Mouse (Mus musculus) gastrocnemius, postnatal 10 days (tissue): Measurements from ENCODE around the gene Haus6. TPM values are rescaled to one million over a fixed set of nuclear protein-coding genes. Genes with fewer than 3 reads are reported as not detected.
A peak's percentile ranks its signal among the peaks of the same experiment; 100 is the strongest.
"Not testable (repeated sequence)": the region's sequence is repeated elsewhere in the genome, so short reads cannot be mapped to it uniquely, and the experiment has no call there.

ENCODE experiments used
- DNase-seq: peaks from one replicate; pipeline ENCODE4 v3.0.0; 2021; ENCODE audit warnings: mixed read lengths
- long read RNA-seq, 2 experiments: library from polyadenylated mRNA; stranded (forward); transcript quantifications; one replicate each; pipeline ENCODE4 v2.0.0; 2021
- total RNA-seq, 2 experiments: library from RNA; stranded (reverse); gene quantifications; 2 replicates each; pipeline ENCODE4 v1.2.3; 2021

Haus6 gene
- total RNA-seq: 1 to 10 TPM; 5.7 to 6.9 TPM
- long read RNA-seq, experiment 1, full-length matches to known transcripts: 2 of 6 reads
- long read RNA-seq, experiment 1, partial matches to known transcripts: 1 of 6 reads
- long read RNA-seq, experiment 1, other reads (novel, unspliced or antisense): 3 of 6 reads
- long read RNA-seq, experiment 2, full-length matches to known transcripts: 2 of 3 reads
- long read RNA-seq, experiment 2, partial matches to known transcripts: 0 of 3 reads
- long read RNA-seq, experiment 2, other reads (novel, unspliced or antisense): 1 of 3 reads

DNA sequence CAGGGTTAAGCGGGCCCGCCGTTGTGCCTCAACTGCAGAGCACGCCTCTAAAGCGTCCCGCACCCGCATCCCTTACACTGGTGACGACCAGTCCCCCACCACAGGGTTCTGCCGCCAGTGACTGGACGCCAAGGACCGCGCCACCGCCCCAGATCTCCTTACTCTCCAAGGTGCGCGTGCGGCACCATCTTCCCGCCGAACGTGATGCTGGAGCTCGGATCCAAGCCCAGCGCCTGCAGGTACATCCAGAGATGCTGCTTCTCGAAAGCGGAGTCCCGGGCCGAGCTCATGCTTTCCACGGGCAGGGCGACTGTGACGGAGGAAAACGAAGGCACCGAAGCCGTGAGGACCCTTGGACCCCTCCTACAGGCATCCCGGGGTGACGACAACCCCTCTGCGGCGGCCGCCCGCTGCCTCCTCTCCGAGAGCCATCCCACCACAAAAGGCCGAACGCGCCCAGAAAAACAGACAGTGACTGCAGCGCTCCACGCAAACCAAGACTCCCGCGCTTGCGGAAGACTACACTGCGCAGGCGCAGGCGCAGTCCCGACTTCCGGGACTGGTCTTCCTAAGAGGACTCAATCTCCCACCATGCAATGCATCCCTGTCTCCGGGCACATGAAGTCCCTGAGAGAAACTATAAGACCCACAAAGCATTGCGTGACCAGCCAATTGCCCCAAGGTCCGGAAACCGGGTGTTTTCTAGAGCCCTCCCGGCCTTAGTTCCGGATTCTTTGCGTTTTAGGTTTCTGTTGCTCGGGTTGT, at the start of gene Haus6:
Gene Haus6, minus strand, starts transcription at position 532 of the 765 bp plus-strand sequence.
- DNase-seq: peak; percentile 87

DNA sequence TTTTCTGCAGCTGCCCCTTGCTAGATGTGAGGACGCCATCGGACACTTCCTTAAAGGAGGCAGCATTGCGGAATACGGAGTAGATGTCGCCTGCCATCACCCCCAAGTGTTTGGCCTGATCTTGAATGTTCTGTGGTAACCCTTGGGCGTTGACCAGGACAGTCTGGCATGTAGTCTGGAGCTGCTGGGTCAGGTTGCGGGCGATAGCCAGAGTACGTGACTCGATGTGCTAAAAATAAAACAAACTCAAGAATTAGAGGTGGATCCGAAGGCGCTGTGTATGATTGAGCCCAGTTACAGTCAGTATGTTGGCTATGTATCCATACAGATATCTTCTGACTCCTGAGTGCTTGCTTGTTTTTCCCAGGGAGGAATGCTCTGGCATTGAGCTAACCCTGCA, 45.3 kb upstream of the Haus6 start:
- DNase-seq: peak; percentile 45

DNA sequence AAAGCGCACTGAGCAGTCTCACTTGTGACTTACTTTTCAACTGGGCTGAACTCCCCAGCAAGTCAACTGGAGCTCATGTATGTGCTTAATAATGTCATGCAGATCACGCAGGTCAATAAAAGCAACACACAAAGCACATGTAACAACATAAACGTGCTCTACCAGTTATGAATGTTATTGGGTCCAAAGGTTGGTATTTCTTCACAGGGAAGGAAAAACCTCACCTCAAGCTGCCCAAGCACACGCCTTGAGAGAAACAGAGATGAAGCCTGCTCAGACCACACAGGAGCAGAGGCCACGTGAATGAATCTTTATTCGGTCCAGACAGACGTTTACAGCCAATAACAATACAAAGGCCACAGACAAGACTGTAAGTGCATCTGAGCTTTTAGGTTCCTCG, 44.6 kb upstream of the Haus6 start:
- DNase-seq: not testable (repeated sequence)

DNA sequence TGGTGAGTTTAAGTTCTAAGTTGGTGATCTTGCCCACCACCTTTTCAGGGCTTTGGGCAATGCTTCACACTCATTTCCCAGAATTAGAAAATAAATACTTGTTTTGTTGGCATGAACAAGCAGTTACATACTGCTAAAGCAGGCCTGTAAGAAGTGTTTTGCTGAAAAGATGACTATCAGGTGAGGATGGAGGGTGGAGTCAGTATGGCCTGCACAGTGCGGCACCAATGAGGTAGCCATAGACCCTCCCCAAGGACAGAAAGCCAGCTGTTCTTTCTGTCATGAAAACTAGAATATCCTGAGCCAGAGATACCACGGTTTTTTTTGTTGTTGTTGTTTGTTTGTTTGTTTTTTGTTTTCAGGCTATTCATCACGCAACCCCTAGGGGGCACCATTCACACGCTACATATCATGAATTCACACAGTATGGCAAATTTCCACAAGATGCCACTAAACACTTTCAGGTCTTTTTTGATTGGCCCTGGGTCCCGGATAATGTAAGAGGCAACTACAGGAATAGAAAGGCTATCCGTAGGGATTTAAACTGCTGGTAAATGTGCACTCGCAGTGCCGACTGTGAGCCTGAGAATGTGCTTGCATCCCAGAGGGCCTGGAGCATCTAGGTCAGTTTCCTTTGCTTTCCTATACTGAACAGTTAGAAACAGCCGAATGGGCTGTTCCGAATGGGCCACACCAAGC, 40.0 kb upstream of the Haus6 start:
- DNase-seq: no peak

DNA sequence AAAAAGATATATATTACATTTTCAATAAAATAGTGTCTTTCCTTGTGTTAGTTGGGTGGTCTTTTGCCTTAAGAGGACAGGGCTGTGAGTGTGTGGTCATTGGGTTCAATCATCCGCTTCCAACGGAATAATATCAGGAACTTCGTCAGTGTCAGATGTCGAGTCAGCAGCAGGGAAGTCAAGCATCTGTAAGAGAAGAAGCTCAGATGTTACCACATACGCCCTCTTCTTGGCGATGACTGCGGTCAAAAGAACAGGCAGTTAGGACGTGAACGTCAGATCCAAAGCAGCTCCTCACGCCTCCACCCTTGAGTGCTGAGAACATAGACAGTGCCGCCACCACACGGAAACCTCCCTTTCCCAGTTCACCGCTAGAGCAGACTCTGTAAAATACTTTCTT, 36.5 kb upstream of the Haus6 start:
- not testable (repeated sequence) for DNase-seq

DNA sequence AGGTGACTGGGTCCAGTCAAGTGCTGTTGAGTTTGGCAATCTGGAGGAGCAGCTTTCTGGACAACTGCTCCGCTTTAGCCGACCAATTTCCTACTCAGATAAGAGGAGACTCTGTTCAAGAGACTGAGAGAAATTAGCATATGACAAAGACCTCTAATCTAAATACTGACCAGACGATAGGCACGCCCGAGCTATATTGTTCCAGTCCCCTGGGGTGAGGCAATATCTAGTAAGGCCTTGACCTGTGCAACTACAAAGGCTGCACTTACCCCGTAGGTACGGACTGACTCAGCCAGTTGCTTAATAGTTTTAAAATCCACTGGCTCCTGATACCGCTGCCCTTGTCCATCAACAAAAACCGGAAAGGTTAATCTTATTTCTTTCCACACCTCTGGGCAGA, 25.7 kb upstream of the Haus6 start:
- not testable (repeated sequence) for DNase-seq

DNA sequence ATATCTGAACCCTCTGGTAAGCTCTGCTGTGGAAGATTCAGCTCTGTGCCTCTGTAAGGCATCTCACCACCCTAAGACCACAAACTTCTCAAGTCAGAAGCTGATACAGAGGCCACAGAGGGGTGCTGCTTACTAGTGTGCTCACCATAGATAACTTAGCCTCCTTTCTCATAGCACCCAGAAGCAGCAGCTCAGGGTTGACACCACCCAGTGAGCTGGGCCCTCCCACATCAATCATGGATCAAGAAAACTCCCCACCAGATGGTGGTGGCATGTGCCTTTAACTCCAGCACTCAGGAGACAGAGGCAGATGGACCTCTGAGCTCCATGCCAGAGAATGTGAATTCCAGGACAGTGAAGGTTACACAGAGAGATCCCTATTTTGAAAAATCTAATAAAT, 23.0 kb upstream of the Haus6 start:
- not testable (repeated sequence) for DNase-seq

DNA sequence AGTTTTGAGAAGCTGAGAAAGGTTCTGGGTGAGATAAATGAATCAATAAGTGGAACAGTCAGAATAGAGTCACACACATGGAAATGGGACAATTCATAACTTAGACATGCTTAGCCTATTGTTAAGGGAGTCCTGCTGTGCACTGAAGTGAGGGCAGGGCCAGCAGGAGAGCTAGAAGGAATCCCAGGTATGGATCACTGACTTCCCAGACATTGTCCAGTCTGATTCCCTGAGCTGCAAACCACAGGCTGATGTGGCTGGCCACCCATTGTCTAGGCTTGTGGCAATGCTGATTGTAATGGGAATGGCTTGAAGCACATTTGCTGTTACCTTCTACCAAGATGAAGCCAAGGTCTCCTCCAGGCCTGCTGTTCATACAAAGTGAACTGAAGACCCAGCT, 22.5 kb upstream of the Haus6 start:
- not testable (repeated sequence) for DNase-seq

DNA sequence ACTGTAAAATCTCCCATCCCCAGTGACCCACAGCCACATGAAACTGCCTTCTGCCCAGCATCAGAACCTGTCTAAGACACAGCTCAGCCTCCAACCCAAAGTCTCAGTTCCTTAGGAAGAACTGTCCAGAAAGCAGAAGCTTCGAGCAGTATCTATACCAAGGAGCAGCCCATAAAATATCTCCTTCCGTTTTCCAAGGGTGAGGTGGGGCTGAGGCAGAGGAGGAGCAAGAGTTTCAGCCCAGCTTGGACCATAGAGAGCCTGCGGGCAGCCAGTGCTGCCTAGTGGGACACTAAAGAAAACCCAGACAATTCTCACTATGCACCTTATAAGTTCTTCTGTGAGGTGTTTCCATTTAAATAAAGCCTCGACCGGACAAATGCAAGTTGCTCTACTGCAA, 20.7 kb upstream of the Haus6 start:
- not testable (repeated sequence) for DNase-seq

DNA sequence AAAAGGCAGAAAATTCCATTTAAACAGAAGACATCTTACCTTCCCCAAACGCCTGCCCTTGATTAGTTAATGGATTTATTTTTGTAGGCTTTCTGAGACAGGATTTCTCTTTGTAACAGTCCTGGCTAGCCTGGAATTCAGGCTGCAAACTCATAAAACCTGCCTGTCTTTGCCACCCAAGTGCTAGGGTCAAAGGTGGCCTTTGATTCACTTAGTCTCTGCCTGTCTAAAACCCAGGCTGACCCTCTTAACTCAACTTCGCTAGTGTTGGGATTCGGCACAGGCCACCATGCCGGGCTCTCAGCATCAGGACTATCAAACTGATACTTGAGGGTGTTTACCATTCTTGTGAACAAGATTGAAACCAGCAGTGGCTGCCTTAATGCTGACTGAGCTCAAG, 20.0 kb upstream of the Haus6 start:
- no peak for DNase-seq

DNA sequence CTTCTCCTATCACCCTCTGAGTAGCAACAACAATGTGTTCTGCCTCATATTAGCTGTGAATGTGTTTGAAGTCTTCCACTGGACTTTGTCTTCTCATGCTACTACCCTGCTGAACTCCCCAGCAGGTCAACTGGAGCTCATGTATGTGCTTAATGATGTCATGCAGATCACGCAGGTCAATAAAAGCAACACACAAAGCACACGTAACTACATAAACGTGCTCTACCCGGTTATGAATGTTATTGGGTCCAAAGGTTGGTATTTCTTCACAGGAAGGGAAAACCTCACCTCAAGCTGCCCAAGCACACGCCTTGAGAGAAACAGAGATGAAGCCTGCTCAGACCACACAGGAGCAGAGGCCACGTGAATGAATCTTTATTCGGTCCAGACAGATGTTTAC, 14.6 kb upstream of the Haus6 start:
- not testable (repeated sequence) for DNase-seq

DNA sequence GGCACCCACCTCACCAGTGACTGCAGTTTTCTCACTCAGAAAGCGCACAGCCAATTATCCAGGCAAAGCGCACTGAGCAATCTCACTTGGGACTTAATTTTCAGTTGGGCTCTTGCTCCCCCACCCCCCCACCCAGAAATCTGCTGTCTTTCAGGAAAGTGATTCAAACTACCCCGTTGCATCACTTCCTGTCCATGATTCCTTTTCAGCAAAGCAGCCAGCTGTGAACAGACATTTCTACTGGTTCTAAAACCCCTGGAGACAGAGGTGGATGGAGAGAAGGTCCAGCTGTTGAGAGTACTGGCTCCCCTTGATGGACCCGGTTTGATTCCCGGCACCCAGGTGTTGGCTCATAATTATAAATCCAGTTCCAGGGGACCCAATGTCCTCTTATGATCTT, 13.6 kb upstream of the Haus6 start:
- no peak for DNase-seq

DNA sequence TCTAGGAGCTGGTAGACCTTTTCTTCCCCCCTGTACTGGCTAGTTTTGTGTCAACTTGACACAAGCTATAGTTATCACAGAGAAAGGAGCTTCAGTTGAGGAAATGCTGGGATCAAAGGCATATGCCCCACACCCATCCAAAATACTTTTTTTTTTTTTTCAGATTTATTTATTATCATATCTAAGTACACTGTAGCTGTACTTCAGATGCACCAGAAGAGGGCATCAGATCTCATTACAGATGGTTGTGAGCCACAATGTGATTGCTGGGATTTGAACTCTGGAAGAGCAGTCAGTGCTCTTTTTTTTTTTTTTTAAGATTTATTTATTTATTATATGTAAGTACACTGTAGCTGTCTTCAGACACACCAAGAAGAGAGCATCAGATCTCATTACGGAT, 10.7 kb upstream of the Haus6 start:
- not testable (repeated sequence) for DNase-seq

DNA sequence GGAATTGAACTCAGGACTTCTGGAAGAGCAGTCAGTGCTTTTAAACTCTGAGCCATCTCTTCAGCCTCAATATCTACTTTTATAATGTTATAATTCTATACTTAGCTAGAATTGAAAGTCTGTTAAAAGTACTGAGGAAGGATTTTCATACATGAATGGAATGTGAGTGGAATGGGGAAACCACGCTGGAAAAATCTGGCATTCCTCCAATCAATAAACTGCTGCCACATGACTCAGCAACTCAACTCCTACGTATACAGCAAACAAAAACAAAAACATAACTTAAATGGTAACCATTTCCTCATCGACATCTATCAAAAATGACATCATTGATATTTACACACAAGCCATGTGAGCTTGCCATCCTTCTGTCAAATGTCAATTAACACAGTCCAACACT, 10.3 kb upstream of the Haus6 start:
- DNase-seq: no peak

DNA sequence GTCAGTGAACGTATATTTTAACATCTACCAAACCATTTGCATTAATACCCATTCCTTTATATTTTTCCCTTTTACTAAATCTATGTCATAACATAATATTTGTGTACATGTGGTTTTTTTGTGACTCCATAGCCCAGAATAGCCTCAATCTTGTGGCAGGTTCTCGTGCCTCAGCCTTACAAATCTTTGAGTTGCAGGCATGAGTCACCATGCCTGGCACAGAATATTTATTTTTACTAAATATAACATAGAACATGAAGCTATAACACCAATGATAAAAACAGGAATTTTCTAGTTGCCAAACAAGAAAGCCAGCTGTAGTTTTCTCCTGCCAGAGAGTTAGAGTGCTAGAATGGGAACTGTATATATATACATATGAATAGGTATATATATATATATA, 8.7 kb upstream of the Haus6 start:
- DNase-seq: no peak

DNA sequence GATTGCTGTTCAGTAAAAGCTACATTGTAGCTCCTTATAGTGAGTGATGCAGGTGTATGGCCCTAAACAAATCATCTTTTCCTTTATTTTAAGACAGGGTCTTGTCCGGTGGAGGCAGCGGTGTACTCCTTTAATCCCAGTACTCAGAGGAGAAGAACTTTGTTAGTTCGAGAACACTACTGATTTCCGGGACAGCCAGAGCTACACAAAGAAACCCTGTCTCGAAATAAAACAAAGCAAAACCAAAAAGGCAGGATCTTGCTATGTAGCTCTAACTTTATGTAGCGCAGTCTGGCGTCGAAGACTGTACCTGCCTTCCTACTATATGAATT, 400 bp upstream of the Haus6 start:
- no peak for DNase-seq

DNA sequence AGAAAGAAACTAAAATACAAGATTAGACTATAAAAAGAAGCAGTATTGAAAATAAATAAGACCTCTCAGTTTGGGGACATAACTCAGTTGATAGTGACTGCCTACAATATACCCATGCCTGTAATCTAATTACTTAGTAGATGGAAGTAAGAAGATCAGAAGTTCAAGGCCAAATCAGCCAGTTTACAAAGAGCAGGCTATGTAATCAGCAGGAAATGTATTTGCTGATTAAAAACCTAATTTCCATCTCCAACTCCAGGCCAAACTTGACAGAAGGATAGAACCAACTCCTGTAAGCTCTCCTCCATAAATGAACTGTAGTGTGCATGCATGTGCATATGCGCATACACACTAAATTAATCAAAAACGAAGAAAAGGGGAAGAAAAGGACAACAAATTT, 20.6 kb downstream of the Haus6 start:
- DNase-seq: no peak

DNA sequence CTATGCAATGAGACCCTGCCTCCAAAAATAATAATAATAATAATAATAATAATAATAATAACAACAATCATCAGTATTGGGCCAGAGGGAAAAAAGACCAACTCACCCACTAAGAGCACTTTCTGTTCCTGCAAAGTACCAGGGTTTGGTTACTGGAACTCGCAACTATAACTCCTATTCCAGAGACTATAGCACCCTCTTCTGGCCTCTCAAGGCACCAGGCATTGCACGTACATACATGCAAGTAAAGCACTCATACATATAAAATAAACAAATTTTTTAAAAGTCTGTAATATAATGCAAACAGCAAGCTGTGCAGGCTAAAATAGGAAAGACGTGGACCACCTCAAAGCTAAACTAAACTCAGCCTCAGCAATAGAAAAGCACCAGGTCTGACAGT, 23.6 kb downstream of the Haus6 start:
- DNase-seq: no peak

DNA sequence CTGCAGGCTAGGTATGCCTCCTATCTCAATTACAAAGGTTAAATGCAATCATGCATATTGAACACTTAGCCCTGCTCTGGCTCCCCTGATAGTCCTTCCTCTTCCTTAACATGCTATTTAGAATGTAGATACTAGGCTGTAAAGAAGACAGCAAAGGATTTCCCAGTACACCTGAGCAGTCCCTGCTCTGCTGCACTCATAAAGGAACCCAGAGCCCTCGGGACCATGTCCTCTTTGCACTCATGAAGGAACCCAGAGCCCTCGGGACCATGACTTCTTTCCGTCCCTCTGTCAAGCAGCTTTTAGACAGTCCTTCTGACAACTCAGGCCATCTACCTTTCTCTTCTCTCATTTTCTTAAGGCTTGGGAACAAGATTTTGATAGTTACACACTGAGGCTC, 31.3 kb downstream of the Haus6 start:
- no peak for DNase-seq

DNA sequence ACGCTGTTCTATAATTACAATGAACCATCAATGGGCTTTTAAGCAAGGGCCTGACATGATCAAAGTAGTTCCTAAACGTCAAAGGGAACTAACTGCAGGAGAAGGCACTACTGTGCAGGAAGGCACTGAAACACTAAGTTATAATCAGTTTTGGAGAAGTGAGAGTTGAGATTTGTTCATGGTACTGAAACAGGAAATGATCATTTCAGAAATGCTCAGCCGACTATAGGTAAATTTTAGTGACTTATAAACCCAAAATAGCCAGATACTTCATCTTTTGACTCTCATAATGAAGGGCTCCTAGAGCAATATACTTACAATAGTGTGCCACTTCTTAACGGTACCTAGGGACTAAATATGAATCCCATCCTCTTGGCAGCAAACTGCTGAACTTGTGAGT, 31.8 kb downstream of the Haus6 start:
- DNase-seq: no peak

DNA sequence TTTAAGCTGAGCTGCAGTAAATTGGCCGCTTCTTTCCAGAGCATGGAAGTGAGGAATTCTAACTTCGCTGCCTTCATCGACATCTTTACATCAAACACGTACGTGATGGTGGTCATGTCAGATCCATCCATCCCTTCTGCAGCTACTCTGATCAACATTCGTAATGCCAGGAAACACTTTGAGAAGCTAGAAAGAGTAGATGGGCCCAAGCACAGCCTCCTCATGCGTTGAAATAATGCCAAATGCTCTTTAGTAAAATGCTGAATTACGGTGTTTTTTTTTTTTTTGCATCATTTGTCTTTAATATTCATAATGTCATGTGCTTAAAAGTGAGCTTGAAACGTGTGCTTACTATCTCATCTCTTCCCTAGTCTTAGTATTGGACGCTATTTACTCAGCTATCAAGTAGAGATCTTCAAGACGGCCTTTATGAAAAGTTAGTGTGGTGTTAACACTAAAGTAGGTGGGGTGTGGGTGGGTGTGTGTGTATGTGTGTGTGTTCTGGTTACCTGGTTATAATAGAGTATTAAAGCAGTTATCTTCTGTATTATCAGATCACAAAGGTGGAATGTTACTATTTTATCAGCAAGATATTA, 35.1 kb downstream of the Haus6 start:
- DNase-seq: no peak

DNA sequence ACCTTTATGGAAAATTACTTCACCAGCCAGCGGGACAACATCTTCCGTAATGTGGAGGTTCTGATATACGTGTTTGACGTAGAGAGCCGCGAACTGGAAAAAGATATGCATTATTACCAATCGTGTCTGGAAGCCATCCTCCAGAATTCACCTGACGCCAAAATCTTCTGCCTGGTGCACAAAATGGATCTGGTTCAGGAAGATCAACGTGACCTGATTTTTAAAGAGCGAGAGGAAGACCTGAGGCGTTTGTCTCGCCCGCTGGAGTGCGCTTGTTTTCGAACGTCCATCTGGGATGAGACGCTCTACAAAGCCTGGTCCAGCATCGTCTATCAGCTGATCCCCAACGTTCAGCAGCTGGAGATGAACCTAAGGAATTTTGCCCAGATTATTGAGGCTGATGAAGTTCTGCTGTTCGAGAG, 35.7 kb downstream of the Haus6 start:
- DNase-seq: peak; percentile 10
